Mouse (Mus musculus) brown adipose tissue, adult 24 weeks (tissue): Measurements from ENCODE around the gene Asap2. TPM values are rescaled to one million over a fixed set of nuclear protein-coding genes. Genes with fewer than 3 reads are reported as not detected.
A peak's percentile ranks its signal among the peaks of the same experiment; 100 is the strongest.

ENCODE experiments used
- H3K27ac ChIP-seq: fragments of 200-500 bp; replicated peaks from 2 replicates; pipeline ENCODE4 v1.5.1; 2012; ENCODE audit warnings: low read depth, mild to moderate bottlenecking, low read length
- H3K4me1 ChIP-seq: fragments of 200-500 bp; 2 replicates; pipeline ENCODE4 v1.6.1; 2012; ENCODE audit warnings: low read length, mixed read lengths; ENCODE audit not compliant: control insufficient read depth, insufficient read depth, insufficient read length
- H3K4me3 ChIP-seq: fragments of 200-500 bp; 2 replicates; pipeline ENCODE4 v1.5.1; 2012; ENCODE audit warnings: low read depth, mild to moderate bottlenecking, low read length, moderate library complexity; ENCODE audit not compliant: insufficient read depth
- polyA plus RNA-seq: library from polyadenylated mRNA; stranded (reverse); fragments of >200 nt; gene quantifications from 2 replicates; pipeline ENCODE4 v1.2.4, GENCODE M21; 2012; ENCODE audit not compliant: missing spikeins, insufficient read depth, insufficient read length

Asap2 gene
- polyA plus RNA-seq, 1 experiment = 4.4 TPM

DNA sequence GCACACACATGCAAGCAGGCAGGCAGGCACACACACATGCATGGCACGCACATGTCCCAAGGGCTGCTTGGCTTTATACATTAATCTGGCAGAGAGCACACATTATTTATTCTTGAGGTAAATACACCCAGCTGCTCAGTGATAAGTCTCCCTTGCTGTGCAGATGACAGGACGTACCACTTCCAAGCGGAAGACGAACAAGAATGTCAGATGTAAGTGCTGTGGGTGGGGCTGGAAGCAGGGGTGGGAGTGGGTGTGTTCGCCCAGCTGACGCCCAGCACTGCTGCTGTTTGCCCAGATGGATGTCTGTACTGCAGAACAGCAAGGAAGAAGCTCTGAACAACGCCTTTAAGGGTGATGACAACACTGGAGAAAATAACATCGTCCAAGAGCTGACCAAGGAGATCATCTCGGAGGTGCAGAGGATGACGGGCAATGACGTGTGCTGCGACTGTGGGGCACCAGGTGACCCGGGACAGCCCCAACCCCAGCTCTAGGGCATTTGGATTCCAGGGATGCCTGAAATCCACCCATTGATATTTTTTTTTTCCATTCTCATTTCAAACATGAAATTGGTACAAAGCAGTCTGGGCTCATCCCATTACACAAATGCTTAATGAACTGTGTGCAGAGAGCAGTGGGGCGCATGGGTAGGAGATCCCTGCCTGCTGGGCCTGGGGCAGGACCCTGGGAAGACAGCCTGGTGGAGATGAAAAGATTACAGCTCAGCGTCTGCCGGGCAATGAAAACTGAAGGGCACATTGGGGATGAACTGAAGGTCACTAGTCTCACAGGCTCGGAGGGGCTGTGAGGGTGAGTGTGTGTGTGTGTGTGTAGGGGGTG is 239.0 kb downstream of the Asap2 start:
- Histone ChIP-seq H3K27ac (no peak overlapping the region), H3K4me3 (no peak overlapping the region), H3K4me1 (peaks cover 10% of the 10 kb centered on the region)

GRCm38 (mm10) chr12:21233727-21234126 is 243.5 kb downstream of the Asap2 start:
- H3K27ac ChIP-seq = no peak overlapping the region
- H3K4me3 ChIP-seq = no peak overlapping the region
- no peaks in the 10 kb centered on the region for H3K4me1 ChIP-seq

GRCm38 (mm10) chr12:21234560-21234959 is 244.3 kb downstream of the Asap2 start:
- Histone ChIP-seq H3K4me1 (no peaks in the 10 kb centered on the region), H3K4me3 (no peak overlapping the region), H3K27ac (no peak overlapping the region)

DNA sequence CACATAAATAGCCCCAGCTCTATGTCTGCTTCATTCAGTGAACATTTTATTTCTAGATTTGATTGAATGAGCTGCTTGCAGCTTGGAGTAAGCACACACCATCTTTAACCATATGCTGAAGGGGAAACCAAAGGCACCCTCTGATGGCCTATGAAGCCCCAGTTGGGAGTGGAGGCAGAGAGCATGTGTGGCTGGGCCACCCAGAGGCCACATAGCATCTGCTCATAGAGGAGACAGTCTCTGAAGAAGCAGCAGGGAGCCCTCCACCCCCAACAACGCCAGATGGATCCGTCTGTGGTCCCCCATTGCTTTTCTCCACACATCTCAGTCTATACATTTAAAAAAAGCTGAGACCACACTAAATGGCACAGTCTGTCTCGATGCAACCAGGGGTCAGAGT is 251.7 kb downstream of the Asap2 start:
- H3K27ac ChIP-seq = no peak overlapping the region
- H3K4me3 ChIP-seq = no peak overlapping the region
- no peaks in the 10 kb centered on the region for H3K4me1 ChIP-seq

DNA sequence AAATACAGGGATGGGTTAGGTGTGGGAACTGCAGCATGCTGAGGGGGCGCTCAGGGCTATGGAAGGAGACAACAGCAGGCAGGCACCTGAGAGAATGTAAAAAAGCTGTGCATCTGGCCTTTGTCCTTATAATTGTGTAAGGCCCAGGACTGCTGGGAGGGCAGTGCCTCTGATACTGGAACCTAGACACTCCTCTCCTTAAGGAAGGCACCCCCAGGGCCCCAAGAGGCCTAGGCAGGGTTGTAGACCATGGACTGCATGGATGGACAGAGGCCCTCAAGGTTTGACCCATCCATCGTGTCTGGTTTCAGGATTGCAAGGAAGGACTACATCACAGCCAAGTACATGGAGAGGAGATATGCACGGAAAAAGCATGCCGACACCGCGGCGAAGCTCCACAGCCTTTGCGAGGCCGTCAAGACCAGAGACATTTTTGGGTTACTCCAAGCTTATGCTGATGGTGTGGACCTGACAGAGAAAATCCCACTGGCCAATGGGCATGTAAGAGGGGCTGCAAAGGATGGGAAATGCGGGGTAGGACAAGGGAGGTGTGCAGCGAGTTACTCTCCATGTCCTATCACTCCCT is 254.2 kb downstream of the Asap2 start:
- Histone ChIP-seq H3K4me1 (no peaks in the 10 kb centered on the region), H3K4me3 (no peak overlapping the region), H3K27ac (no peak overlapping the region)

GRCm38 (mm10) chr12:21247711-21248392 is 257.6 kb downstream of the Asap2 start:
- no peaks in the 10 kb centered on the region for H3K4me1 ChIP-seq
- H3K27ac ChIP-seq = no peak overlapping the region
- no peak overlapping the region for H3K4me3 ChIP-seq

DNA sequence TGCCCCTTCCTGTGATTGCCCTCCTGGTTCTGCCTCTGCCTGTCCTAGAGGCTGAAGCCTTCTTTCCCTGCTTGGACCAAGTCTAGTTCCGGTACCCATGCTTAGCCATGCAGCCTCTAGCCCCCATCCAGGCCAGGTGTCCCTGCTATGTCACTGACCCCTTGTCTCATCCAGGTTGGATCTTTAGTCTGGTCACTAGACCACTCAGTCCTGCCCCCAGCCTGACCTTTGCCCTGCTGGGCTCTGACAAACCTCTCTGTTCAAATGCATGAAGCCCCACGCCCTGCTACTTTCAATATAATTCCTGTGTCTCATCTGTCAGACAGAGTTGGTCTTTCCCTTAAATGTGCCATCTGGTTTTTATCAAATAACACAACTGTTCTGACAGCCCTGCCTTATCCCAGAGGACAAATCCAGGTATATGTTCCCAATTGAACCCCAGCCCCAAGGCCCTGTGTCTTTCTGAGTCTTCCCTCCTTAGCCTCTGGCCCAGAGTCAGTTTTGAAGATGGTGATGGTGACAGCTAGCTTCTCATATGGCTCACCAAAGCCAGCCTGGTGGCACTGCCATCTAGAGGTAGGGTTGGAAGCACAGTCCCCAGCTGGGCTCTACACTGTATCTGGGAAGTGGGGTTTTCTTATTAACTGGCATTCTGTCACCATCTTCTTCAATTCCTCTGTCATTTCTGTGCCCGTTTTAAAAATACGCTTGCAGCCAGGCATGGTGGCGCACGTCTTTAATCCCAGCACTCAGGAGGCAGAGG is 270.4 kb downstream of the Asap2 start:
- no peak overlapping the region for H3K27ac ChIP-seq
- H3K4me1 ChIP-seq = peaks cover 19% of the 10 kb centered on the region
- no peak overlapping the region for H3K4me3 ChIP-seq

GRCm38 (mm10) chr12:21261521-21261920 is 271.3 kb downstream of the Asap2 start:
- H3K4me1 ChIP-seq = peaks cover 19% of the 10 kb centered on the region
- H3K4me3 ChIP-seq = no peak overlapping the region
- no peak overlapping the region for H3K27ac ChIP-seq

- Histone ChIP-seq H3K27ac (peak overlapping the region; percentile 82), H3K4me3 (no peak overlapping the region), H3K4me1 (peaks cover 19% of the 10 kb centered on the region)
Observed at GRCm38 (mm10) chr12:21263256-21263655, 273.0 kb downstream of the Asap2 start.

GRCm38 (mm10) chr12:21264241-21264640 is 274.0 kb downstream of the Asap2 start:
- Histone ChIP-seq H3K4me3 (no peak overlapping the region), H3K4me1 (peaks cover 19% of the 10 kb centered on the region), H3K27ac (peak overlapping the region; percentile 98)

DNA sequence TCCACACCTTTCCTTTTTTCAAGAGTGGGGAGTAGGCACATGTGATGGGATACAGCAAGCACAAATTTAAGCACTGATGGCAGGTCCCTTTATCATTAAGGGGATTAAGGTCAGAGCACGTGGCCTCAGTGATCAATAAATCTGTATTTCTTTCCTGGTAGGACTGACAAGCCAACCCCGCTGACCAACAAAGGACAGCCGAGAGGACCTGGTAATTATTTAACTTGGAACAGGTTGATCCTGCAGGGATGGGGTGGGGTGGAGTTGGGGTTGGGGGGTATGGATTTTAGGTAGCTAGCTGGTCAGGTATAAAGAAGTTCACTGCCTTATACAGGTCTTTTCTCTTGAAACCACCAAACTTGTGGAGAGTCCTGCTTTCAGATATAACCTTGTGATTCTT is 274.7 kb downstream of the Asap2 start:
- Histone ChIP-seq H3K27ac (peak overlapping the region; percentile 98), H3K4me1 (peaks cover 19% of the 10 kb centered on the region), H3K4me3 (no peak overlapping the region)

DNA sequence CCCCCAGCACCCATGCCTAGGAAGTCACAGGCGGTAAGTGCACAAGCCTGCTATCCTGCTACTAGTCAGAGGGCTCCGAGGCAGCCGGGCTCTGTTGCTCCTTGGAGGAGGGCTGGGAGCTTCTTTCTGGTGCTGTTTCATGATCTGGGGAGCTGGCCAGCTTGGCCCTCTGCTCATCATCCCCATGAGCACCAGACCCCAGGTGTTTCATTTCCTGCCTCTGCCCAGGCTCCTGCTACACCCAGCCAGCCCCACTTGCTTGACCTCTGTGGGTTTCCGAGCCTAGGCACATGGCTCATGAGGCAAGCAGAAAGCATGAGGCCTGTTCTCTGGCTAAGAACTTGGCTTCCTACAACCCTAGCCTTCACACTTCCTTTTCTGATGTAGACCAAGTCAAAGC is 275.2 kb downstream of the Asap2 start:
- no peak overlapping the region for H3K4me3 ChIP-seq
- H3K27ac ChIP-seq = peak overlapping the region; percentile 21; the same call in 1 of the 2 replicates
- H3K4me1 ChIP-seq = peaks cover 19% of the 10 kb centered on the region

DNA sequence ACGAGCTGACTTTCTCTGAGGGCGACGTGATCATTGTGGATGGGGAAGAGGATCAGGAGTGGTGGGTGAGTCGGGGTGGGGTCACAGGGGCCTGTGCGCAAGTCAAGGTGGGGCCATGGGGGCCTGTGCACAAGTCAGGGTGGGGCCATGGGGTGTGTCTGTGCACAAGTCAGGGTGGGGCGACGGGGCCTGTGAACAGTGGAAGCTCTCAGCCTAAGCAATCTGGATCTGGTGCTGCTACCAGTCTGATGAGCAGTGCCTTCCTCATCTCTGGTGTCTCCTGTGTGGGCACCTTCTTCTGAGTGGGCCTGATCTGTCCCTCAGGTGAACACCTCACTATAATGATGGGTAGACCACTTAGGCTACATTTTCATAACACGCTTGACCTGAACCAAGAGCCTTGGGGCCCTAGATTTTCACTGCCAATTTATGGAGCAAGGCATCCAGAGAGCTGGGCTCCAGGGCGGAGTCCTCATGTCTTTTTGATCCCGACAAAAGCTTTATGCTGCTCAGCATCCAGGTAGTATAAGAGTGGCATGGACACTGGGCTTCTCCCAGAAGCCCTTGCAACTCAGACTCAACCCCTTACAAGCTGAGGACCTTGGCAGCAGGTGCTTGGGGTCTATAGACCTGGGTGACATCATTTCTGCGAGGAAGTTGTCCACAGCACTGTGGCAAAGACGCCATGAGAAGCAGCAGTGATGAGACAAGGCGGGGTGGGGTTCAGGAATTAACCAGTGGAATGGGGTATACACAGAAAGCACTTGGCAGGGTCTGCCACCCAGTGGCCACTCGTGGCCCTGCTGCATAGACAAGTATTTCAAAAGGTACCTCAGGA is 275.9 kb downstream of the Asap2 start:
- H3K4me3 ChIP-seq = no peak overlapping the region
- peaks cover 19% of the 10 kb centered on the region for H3K4me1 ChIP-seq
- H3K27ac ChIP-seq = no peak overlapping the region

DNA sequence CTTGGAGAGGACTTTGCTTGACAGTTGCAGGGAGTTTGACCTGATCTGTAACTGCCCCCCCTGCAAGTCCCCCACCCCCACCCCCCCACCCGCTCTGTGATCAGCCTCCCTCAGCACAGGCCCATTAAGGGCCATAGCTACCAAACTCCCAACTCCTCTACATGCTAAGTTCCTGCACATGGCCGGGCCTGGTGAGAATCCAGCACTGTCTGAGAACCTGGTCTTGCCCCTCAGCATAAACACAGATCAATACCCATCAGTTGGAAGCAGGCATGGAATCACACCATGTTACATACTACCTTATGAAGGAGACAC is 276.5 kb downstream of the Asap2 start:
- H3K4me1 ChIP-seq = peaks cover 19% of the 10 kb centered on the region
- no peak overlapping the region for H3K4me3 ChIP-seq
- H3K27ac ChIP-seq = no peak overlapping the region
